Mouse (Mus musculus) limb, embryonic 13.5 days (tissue): ENCODE results near the gene Rexo1. TPM values are rescaled to one million over a fixed set of nuclear protein-coding genes. Genes with fewer than 3 reads are reported as not detected.

Source experiments
- ATAC-seq: fragments of 200-750 bp; cut with Nextera tagmentation; 2 replicates; pipeline ENCODE4 v1.8.0; 2017; ENCODE audit warnings: low read depth, moderate number of reproducible peaks, moderate TSS enrichment; ENCODE audit not compliant: low FRiP score
- H3K27ac ChIP-seq: fragments of 300-500 bp; sonication (generic); 2 replicates; pipeline ENCODE4 v1.5.1; 2015; ENCODE audit warnings: inconsistent platforms, mild to moderate bottlenecking, moderate library complexity
- H3K27me3 ChIP-seq: fragments of 300-500 bp; sonication (generic); 2 replicates; pipeline ENCODE4 v1.6.1; 2015; ENCODE audit warnings: mild to moderate bottlenecking, inconsistent platforms
- H3K36me3 ChIP-seq: fragments of 300-500 bp; sonication (generic); 2 replicates; pipeline ENCODE4 v1.6.1; 2015; ENCODE audit warnings: inconsistent platforms, mild to moderate bottlenecking, moderate library complexity
- H3K4me1 ChIP-seq: fragments of 300-500 bp; sonication (generic); 2 replicates; pipeline ENCODE4 v1.6.1; 2015; ENCODE audit warnings: inconsistent platforms
- H3K4me2 ChIP-seq: fragments of 300-500 bp; sonication (generic); replicated peaks from 2 replicates; pipeline ENCODE4 v1.6.1; 2015; ENCODE audit warnings: inconsistent platforms, mild to moderate bottlenecking, moderate library complexity
- H3K4me3 ChIP-seq: fragments of 300-500 bp; sonication (generic); 2 replicates; pipeline ENCODE4 v1.5.1; 2015; ENCODE audit warnings: moderate library complexity, mild to moderate bottlenecking, inconsistent platforms
- H3K9ac ChIP-seq: fragments of 300-500 bp; sonication (generic); 2 replicates; pipeline ENCODE4 v1.6.1; 2015; ENCODE audit warnings: mild to moderate bottlenecking, inconsistent platforms
- H3K9me3 ChIP-seq: fragments of 300-500 bp; sonication (generic); 2 replicates; pipeline ENCODE4 v1.6.1; 2016; ENCODE audit warnings: inconsistent platforms
- WGBS: fragments of 180-500 bp; shearing (Covaris S2); methylation state at CpG from one replicate; pipeline ENCODE4 v1.1.7; 2015; 5-methylcytosine and 5-hydroxymethylcytosine counted together
- polyA plus RNA-seq: library from polyadenylated mRNA; unstranded; fragments of >200 nt; fragmentation: Nextera tagmentation; extraction: Ambion mirVana; gene quantifications from 2 replicates; pipeline ENCODE4 v1.2.1, GENCODE M21; 2015

Gene Rexo1
- polyA plus RNA-seq, 1 experiment from 2014 or later = 28.7 TPM

DNA sequence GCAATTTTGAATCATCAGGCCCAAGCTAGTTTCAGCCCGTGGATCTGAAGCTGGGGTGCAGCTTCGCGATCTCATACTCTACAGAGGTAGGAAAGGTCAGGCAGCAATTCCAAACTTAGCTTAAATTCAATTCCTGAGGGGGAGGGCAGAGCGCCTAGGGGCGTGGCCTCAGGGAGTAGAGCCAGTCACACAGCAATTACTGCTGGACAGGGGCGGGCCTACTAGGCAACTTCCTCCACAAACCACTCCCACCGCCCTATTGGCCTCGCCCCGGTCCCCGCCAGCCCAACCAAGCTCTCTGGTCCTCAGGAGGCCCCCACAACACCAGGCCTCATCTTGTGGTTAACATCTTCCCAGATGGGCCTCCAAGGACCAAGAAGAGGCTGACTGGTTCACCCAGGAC is 8.3 kb upstream of the Rexo1 start:
- Histone ChIP-seq H3K4me3 (no peak overlapping the region), H3K4me1 (peaks cover 58% of the 10 kb centered on the region), H3K9me3 (no peaks in the 10 kb centered on the region), H3K36me3 (peaks cover 20% of the 10 kb centered on the region), H3K4me2 (peak overlapping the region; percentile 27), H3K27me3 (no peaks in the 10 kb centered on the region), H3K9ac (no peak overlapping the region), H3K27ac (no peak overlapping the region)
- ATAC-seq = no peak
- WGBS = 37% methylated on average over 10 of the region's 10 CpGs

GRCm38 (mm10) chr10:80568876-80569275 is 7.5 kb upstream of the Rexo1 start:
- no peak for ATAC-seq
- 96% methylated on average over 29 of the region's 29 CpGs for WGBS
- peaks cover 51% of the 10 kb centered on the region for H3K4me1 ChIP-seq

GRCm38 (mm10) chr10:80566375-80567092 is 5.2 kb upstream of the Rexo1 start:
- H3K27ac ChIP-seq = no peak overlapping the region
- WGBS = 28% methylated on average over 17 of the region's 17 CpGs
- no peak overlapping the region for H3K9ac ChIP-seq
- H3K4me3 ChIP-seq = no peak overlapping the region
- H3K9me3 ChIP-seq = no peaks in the 10 kb centered on the region
- H3K27me3 ChIP-seq = no peaks in the 10 kb centered on the region
- H3K36me3 ChIP-seq = peaks cover 26% of the 10 kb centered on the region
- ATAC-seq = no peak
- no peak overlapping the region for H3K4me2 ChIP-seq
- peaks cover 37% of the 10 kb centered on the region for H3K4me1 ChIP-seq

More at GRCm38 (mm10) chr10:80568876-80569275, 7.5 kb upstream of the Rexo1 start:
- H3K4me2 ChIP-seq = no peak overlapping the region
- no peaks in the 10 kb centered on the region for H3K9me3 ChIP-seq
- no peak overlapping the region for H3K4me3 ChIP-seq
- no peak overlapping the region for H3K9ac ChIP-seq
- peaks cover 26% of the 10 kb centered on the region for H3K36me3 ChIP-seq
- H3K27ac ChIP-seq = no peak overlapping the region
- H3K27me3 ChIP-seq = no peaks in the 10 kb centered on the region

DNA sequence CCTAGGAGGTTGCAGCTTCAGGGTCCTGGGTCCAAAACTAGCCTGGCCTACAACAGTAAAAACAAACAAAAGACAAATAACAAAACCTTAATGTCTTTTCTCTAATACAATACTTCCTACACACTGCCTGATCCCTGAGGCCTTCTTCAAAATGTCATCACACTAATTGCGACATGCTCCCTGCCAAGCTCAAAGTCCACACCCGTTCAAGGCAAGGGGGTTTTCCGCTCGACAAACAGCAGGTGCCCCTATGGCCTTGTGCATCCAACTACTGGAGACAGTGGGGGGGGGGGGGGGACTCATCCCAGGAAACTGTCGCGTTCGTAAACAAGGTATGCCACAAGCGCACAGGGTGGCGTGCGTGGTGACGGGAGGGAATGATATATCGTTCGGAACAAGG is 739 bp downstream of the Rexo1 start:
- ATAC-seq = no peak
- Histone ChIP-seq H3K9me3 (no peaks in the 10 kb centered on the region), H3K4me1 (peaks cover 35% of the 10 kb centered on the region), H3K27ac (no peak overlapping the region; the same call in 1 of the 2 replicates), H3K27me3 (no peaks in the 10 kb centered on the region), H3K36me3 (peaks cover 6% of the 10 kb centered on the region; the same call in 1 of the 2 replicates), H3K4me2 (peak overlapping the region; percentile 93), H3K9ac (peak overlapping the region; percentile 95), H3K4me3 (peak overlapping the region; percentile 93)
- 2% methylated on average over 13 of the region's 13 CpGs for WGBS

DNA sequence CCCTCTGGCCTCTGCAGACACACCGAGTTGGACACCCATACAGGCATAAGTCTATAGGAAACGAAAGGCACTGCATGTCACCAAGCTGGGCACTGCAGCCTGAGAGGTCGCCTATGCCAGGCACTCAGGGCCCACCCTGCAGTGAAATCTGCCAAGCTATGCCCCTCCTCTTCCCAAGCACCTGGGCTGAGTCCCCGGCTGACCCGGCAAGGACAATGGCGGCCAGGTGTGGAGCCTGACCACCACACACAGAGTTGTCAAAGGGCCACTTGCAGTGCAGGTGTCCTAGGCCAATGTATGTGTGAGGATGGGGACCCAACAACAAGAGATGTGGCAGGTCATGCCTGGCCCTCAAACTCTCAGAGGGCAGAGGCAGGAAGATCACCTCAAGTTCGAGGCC is 1.9 kb downstream of the Rexo1 start:
- no peak overlapping the region for H3K27ac ChIP-seq
- peak overlapping the region; percentile 93; the same call in 1 of the 2 replicates for H3K4me2 ChIP-seq
- no peaks in the 10 kb centered on the region for H3K27me3 ChIP-seq
- H3K4me1 ChIP-seq = peaks cover 35% of the 10 kb centered on the region
- H3K36me3 ChIP-seq = 0 out of 2 replicates have a peak, but pooled peaks cover 3% of the 10 kb centered on the region
- 88% methylated on average over 7 of the region's 7 CpGs for WGBS
- no peaks in the 10 kb centered on the region for H3K9me3 ChIP-seq
- no peak overlapping the region for H3K9ac ChIP-seq
- H3K4me3 ChIP-seq = peak overlapping the region; percentile 93; the same call in 1 of the 2 replicates
- no peak for ATAC-seq

GRCm38 (mm10) chr10:80557346-80557965 is 3.9 kb downstream of the Rexo1 start:
- Histone ChIP-seq H3K27me3 (no peaks in the 10 kb centered on the region), H3K9ac (peak overlapping the region; percentile 25; the same call in 1 of the 2 replicates), H3K36me3 (peaks cover 3% of the 10 kb centered on the region; the same call in 1 of the 2 replicates), H3K4me2 (no peak overlapping the region), H3K4me3 (no peak overlapping the region; the same call in 1 of the 2 replicates), H3K9me3 (no peaks in the 10 kb centered on the region), H3K4me1 (peaks cover 33% of the 10 kb centered on the region), H3K27ac (no peak overlapping the region)
- WGBS = 35% methylated on average over 5 of the region's 5 CpGs
- ATAC-seq = no peak

DNA sequence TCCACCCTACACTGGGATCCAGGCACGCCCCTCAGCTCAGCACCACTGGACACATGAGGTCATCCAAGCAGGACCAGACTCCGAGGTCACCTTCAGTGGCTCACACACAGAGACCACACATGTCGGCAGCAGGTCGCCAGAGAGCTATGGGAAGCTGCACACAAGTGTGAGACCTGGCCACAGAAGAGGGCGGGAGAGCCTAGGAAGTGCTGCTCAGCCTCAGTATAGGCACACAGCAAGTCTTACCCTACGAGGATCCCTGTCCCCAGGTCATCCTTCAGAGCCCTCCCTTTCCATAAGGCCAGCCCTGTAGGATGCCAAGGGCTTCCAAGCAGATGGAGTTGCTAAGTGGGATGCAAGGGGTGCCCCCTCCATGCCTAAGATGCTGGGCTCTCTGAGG is 7.4 kb downstream of the Rexo1 start:
- peaks cover 23% of the 10 kb centered on the region for H3K36me3 ChIP-seq
- H3K4me2 ChIP-seq = no peak overlapping the region
- H3K4me1 ChIP-seq = peaks cover 12% of the 10 kb centered on the region; the same call in 1 of the 2 replicates
- no peak for ATAC-seq
- H3K27me3 ChIP-seq = no peaks in the 10 kb centered on the region
- 86% methylated on average over 6 of the region's 6 CpGs for WGBS
- H3K27ac ChIP-seq = no peak overlapping the region
- H3K4me3 ChIP-seq = no peak overlapping the region
- no peak overlapping the region for H3K9ac ChIP-seq
- no peaks in the 10 kb centered on the region for H3K9me3 ChIP-seq

GRCm38 (mm10) chr10:80553575-80553974 is 7.8 kb downstream of the Rexo1 start:
- no peaks in the 10 kb centered on the region for H3K27me3 ChIP-seq
- ATAC-seq = no peak
- no peak overlapping the region for H3K27ac ChIP-seq
- no peaks in the 10 kb centered on the region for H3K9me3 ChIP-seq
- peaks cover 12% of the 10 kb centered on the region; the same call in 1 of the 2 replicates for H3K4me1 ChIP-seq
- H3K9ac ChIP-seq = no peak overlapping the region
- WGBS = 88% methylated on average over 8 of the region's 8 CpGs
- no peak overlapping the region for H3K4me3 ChIP-seq
- no peak overlapping the region for H3K4me2 ChIP-seq
- peaks cover 27% of the 10 kb centered on the region for H3K36me3 ChIP-seq

DNA sequence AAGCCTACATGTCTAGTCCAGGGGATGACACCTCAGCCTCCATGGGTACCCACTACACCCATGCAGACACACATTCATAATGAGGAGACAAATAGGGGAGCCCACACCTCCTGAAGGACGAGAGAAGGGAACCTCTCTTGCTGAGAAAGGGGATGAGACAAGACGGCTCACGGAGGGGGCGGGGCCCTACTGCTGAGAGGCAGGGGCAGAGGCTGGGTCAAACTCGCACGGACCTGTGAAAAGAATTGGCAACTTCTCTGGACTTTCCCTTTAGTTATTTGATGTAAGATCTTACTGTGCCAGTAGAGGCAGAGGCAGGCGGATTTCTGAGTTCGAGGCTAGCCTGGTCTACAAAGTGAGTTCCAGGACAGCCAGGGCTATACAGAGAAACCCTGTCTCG is 9.0 kb downstream of the Rexo1 start:
- 66% methylated on average over 9 of the region's 9 CpGs for WGBS
- no peaks in the 10 kb centered on the region for H3K27me3 ChIP-seq
- H3K9me3 ChIP-seq = no peaks in the 10 kb centered on the region
- no peak overlapping the region for H3K9ac ChIP-seq
- no peak for ATAC-seq
- no peak overlapping the region for H3K4me3 ChIP-seq
- no peaks in the 10 kb centered on the region for H3K4me1 ChIP-seq
- H3K36me3 ChIP-seq = peaks cover 39% of the 10 kb centered on the region
- no peak overlapping the region for H3K4me2 ChIP-seq
- no peak overlapping the region for H3K27ac ChIP-seq

GRCm38 (mm10) chr10:80549279-80549678 is 12.1 kb downstream of the Rexo1 start:
- Histone ChIP-seq H3K27me3 (no peaks in the 10 kb centered on the region), H3K4me2 (no peak overlapping the region), H3K27ac (no peak overlapping the region), H3K9ac (no peak overlapping the region), H3K4me3 (no peak overlapping the region), H3K4me1 (no peaks in the 10 kb centered on the region), H3K9me3 (no peaks in the 10 kb centered on the region), H3K36me3 (peaks cover 70% of the 10 kb centered on the region)
- 92% methylated on average over 21 of the region's 21 CpGs for WGBS
- ATAC-seq = no peak

GRCm38 (mm10) chr10:80548428-80549006 is 12.8 kb downstream of the Rexo1 start:
- H3K36me3 ChIP-seq = peaks cover 76% of the 10 kb centered on the region
- no peak overlapping the region for H3K4me3 ChIP-seq
- no peaks in the 10 kb centered on the region for H3K4me1 ChIP-seq
- H3K27me3 ChIP-seq = no peaks in the 10 kb centered on the region
- 74% methylated on average over 10 of the region's 10 CpGs for WGBS
- ATAC-seq = peak; percentile 31; the same call in 1 of the 2 replicates
- H3K4me2 ChIP-seq = no peak overlapping the region
- H3K27ac ChIP-seq = no peak overlapping the region
- no peak overlapping the region for H3K9ac ChIP-seq
- no peaks in the 10 kb centered on the region for H3K9me3 ChIP-seq

- Histone ChIP-seq H3K9ac (no peak overlapping the region), H3K4me1 (no peaks in the 10 kb centered on the region), H3K9me3 (no peaks in the 10 kb centered on the region), H3K27ac (no peak overlapping the region), H3K36me3 (peaks cover 84% of the 10 kb centered on the region), H3K27me3 (no peaks in the 10 kb centered on the region), H3K4me3 (no peak overlapping the region), H3K4me2 (no peak overlapping the region)
- WGBS = 87% methylated on average over 15 of the region's 15 CpGs
- no peak for ATAC-seq
Observed at GRCm38 (mm10) chr10:80547539-80547938, 13.8 kb downstream of the Rexo1 start.
